In the genomic region with DNA sequence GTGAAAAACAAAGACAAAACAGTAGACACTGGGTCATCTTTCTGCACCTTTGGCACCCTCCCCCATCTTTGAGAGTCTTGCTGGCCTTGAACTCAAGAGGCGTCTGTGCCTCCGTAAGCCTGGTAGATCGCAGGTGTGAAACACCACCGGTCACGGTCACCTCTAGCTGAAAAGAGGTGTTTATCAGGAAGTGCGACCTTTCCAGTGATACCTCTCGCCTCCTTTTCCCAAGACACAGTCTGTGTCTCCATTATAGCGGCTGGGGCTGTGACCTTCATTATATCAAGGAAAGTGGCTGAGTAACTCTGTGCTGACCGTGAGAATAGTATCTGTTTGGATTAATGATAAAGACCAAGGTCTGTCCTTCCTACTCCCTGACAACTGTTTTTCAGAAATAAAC, we compare ENCODE assay signal across 20 mouse cellular contexts.
DNase-seq lines count a peak whose midpoint lies in the region; ATAC-seq lines count a peak whose summit lies in the region.
"Had no signal": no experiment of that assay in that cellular context is flagged by ENCODE, and none has a peak within 500 bp of the region (broad histone marks: within the 10 kb centered on the region; RNA-seq: fewer than 3 reads in every experiment).

No protein-coding gene starts in this region.

- no peak overlapping the region for H3K4me2 ChIP-seq in midbrain, embryonic 11.5 days
- H3K4me2 ChIP-seq in midbrain, embryonic 15.5 days, result no peak overlapping the region
- H3K4me2 ChIP-seq: embryonic facial prominence, embryonic 13.5 days; embryonic facial prominence, embryonic 15.5 days; forebrain, embryonic 12.5 days had no signal

- no peaks in the 10 kb centered on the region for H3K36me3 ChIP-seq in midbrain, embryonic 11.5 days (ENCODE audit: control insufficient read depth, insufficient read depth, low read length)
- H3K36me3 ChIP-seq in midbrain, embryonic 15.5 days (replicated peaks), result no peaks in the 10 kb centered on the region
- H3K36me3 ChIP-seq: embryonic facial prominence, embryonic 13.5 days; embryonic facial prominence, embryonic 15.5 days; forebrain, embryonic 10.5 days; forebrain, embryonic 12.5 days had no signal

- no peak for ATAC-seq in midbrain, embryonic 11.5 days (ENCODE audit: low FRiP score)
- no peak for ATAC-seq in midbrain, embryonic 15.5 days (replicated peaks)
- ATAC-seq: forebrain, embryonic 14.5 days; forebrain, embryonic 16.5 days had no signal

- no peaks in the 10 kb centered on the region for H3K27me3 ChIP-seq in midbrain, embryonic 11.5 days (ENCODE audit: control insufficient read depth, insufficient read depth, low read length)
- H3K27me3 ChIP-seq in midbrain, embryonic 15.5 days (replicated peaks), result no peaks in the 10 kb centered on the region
- H3K27me3 ChIP-seq: embryonic facial prominence, embryonic 13.5 days; forebrain, embryonic 12.5 days had no signal

- 95% methylated on average over 9 of the region's 9 CpGs for WGBS in midbrain, embryonic 11.5 days
- WGBS in midbrain, embryonic 15.5 days, result 91% methylated on average over 9 of the region's 9 CpGs

- no peak overlapping the region for H3K9ac ChIP-seq in midbrain, embryonic 11.5 days (ENCODE audit: low read length)
- H3K9ac ChIP-seq in midbrain, embryonic 15.5 days, result no peak overlapping the region
- H3K9ac ChIP-seq: embryonic facial prominence, embryonic 13.5 days; embryonic facial prominence, embryonic 15.5 days; forebrain, embryonic 12.5 days had no signal

- no peak overlapping the region for H3K4me3 ChIP-seq in midbrain, embryonic 11.5 days (ENCODE audit: low read depth, low read length)
- H3K4me3 ChIP-seq in midbrain, embryonic 15.5 days, result no peak overlapping the region
- H3K4me3 ChIP-seq: embryonic facial prominence, embryonic 13.5 days; embryonic facial prominence, embryonic 15.5 days; erythroblast, embryonic 14.5 days; forebrain, embryonic 10.5 days; forebrain, embryonic 12.5 days had no signal

- peak; percentile 56 for DNase-seq in adrenal gland, adult 2 months
- no peak for DNase-seq in adrenal gland, postnatal 14 days
- DNase-seq in midbrain, embryonic 11.5 days (ENCODE audit: low spot score, missing footprints), result peak; percentile 21
- peak; percentile 59 for DNase-seq in ovary, postnatal 36 days (ENCODE audit: low spot score)
- no peak for DNase-seq in ovary, postnatal 10 days (ENCODE audit: low spot score)
- DNase-seq: cerebellum, adult 11 months; cerebellum, adult 18-20 months; cerebellum, adult 8-10 months; cerebellum, adult 9-11 months; cerebellum, postnatal 14 days; cerebellum, postnatal 36 days; embryo, embryonic 11 days had no signal

- peaks cover 3% of the 10 kb centered on the region; the same call in 1 of the 2 replicates for H3K4me1 ChIP-seq in midbrain, embryonic 11.5 days (ENCODE audit: control insufficient read depth, insufficient read depth, low read length)
- no peaks in the 10 kb centered on the region for H3K4me1 ChIP-seq in midbrain, embryonic 15.5 days
- H3K4me1 ChIP-seq: embryonic facial prominence, embryonic 15.5 days; forebrain, embryonic 10.5 days; forebrain, embryonic 12.5 days had no signal

- no peak overlapping the region for H3K27ac ChIP-seq in midbrain, embryonic 11.5 days (ENCODE audit: low read depth, low read length)
- no peak overlapping the region for H3K27ac ChIP-seq in midbrain, embryonic 15.5 days
- H3K27ac ChIP-seq: embryonic facial prominence, embryonic 13.5 days; embryonic facial prominence, embryonic 15.5 days; forebrain, embryonic 10.5 days; forebrain, embryonic 12.5 days had no signal

- H3K9me3 ChIP-seq in midbrain, embryonic 11.5 days (ENCODE audit: control insufficient read depth, low read length), result no peaks in the 10 kb centered on the region
- H3K9me3 ChIP-seq in midbrain, embryonic 15.5 days, result no peaks in the 10 kb centered on the region
- H3K9me3 ChIP-seq: embryonic facial prominence, embryonic 13.5 days; embryonic facial prominence, embryonic 15.5 days; forebrain, embryonic 10.5 days; forebrain, embryonic 12.5 days had no signal

Comparison
In these comparisons a context has a peak if more than half of its experiments do, and no peak if none do; other contexts are left out.
1. DNase-seq: peak in adrenal gland, adult 2 months (single experiment), midbrain, embryonic 11.5 days (single experiment) and ovary, postnatal 36 days (single experiment); none in adrenal gland, postnatal 14 days (single experiment) and ovary, postnatal 10 days (single experiment).